Mouse (Mus musculus): ENCODE measurements around the gene Acsl1. TPM values are rescaled to one million over a fixed set of nuclear protein-coding genes. Genes with fewer than 3 reads are reported as not detected.

Gene Acsl1
- polyA plus RNA-seq, 1 experiment from 2014 or later = 16.1 TPM

DNA sequence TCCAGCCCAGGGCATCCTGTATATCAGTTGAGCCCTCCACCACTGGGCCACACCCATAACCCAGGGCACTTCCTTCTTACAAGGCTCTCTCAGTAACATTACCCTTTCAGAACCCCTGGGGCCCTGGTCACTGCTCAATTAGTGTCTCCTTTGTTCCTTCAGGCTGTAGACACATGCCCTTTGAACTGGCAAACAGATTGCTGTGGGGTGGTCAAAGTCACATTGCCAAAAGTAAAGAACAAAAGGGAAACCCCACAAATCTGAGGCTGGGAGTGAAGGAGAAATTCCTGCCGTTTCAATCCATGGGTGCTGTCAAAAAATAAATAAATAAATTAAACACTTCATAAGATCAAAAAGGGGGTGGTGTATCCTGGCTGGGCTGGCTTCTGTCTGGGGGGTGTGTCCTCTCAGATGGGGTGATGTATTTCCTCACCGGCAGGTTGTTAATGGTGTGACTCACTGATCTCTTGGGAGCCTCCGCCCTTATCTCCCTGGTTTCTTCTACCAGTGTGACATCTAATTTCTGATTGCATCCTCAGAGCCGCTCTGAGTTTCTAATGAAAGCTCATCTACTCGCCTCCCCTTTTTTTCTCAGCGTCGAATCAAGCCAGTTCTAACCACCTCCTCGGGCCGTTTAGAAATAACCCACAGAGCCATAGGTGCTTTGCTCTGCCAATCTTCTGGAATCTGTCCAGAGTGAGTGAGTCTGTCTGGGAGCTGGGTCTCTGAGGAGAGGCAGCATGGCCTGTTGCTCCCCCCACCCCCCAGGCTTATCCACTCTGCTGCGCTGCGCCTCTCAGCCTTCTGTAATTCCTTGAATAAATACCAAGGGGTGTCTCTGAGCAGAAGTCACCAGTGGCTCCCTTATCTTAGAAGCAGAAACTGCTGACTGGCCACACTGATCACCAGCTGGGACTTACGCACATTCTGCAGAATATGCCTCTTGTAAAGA, 24.6 kb upstream of the Acsl1 start:
- Histone ChIP-seq H3K27ac (ENCODE audit: low read depth, low read length) (no peak overlapping the region), H3K27me3 (ENCODE audit: control insufficient read depth, insufficient read depth, low read length) (no peaks in the 10 kb centered on the region), H3K9ac (ENCODE audit: low read depth, low read length) (no peak overlapping the region), H3K4me1 (ENCODE audit: control insufficient read depth, insufficient read depth, low read length) (peaks cover 4% of the 10 kb centered on the region; the same call in 1 of the 2 replicates), H3K36me3 (ENCODE audit: control insufficient read depth, insufficient read depth, low read length) (no peaks in the 10 kb centered on the region), H3K4me2 (replicated peaks; ENCODE audit: low read depth, low read length) (peak overlapping the region; percentile 4; the same call in 1 of the 2 replicates), H3K4me3 (ENCODE audit: low read length) (no peak overlapping the region), H3K9me3 (ENCODE audit: control insufficient read depth, low read length) (no peaks in the 10 kb centered on the region)
- WGBS = 27% methylated on average over 12 of the region's 12 CpGs
- no peak for ATAC-seq (ENCODE audit: low FRiP score, low TSS enrichment)

DNA sequence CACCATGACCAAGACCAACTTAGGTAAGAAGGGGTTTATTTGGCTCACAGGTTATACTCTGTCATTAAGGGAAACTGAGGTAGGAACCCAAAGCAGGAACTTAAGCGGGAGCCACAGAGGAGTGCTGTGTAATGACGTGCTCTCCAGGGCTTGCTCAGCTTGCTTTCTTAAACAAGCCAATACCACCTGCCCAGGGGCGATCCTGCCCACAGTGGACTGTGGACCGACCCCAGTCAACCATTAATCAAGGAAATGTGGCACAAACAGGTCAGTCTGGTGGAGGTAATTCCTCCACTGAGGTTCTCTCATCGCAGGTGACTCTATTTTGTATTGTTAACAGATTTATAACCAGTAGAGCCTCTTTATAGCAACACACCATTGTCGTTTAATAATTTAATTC, 23.5 kb upstream of the Acsl1 start:
- 0 out of 2 replicates have a peak, but pooled peaks have one; percentile 73 for ATAC-seq (ENCODE audit: low FRiP score, low TSS enrichment)
- no peak overlapping the region for H3K4me3 ChIP-seq (ENCODE audit: low read length)
- no peaks in the 10 kb centered on the region for H3K9me3 ChIP-seq (ENCODE audit: control insufficient read depth, low read length)
- H3K4me1 ChIP-seq (ENCODE audit: control insufficient read depth, insufficient read depth, low read length) = peaks cover 4% of the 10 kb centered on the region; the same call in 1 of the 2 replicates
- no peak overlapping the region for H3K9ac ChIP-seq (ENCODE audit: low read depth, low read length)
- H3K4me2 ChIP-seq (replicated peaks; ENCODE audit: low read depth, low read length) = no peak overlapping the region
- no peak overlapping the region for H3K27ac ChIP-seq (ENCODE audit: low read depth, low read length)
- WGBS = 71% methylated on average over 6 of the region's 6 CpGs
- H3K27me3 ChIP-seq (ENCODE audit: control insufficient read depth, insufficient read depth, low read length) = no peaks in the 10 kb centered on the region
- no peaks in the 10 kb centered on the region for H3K36me3 ChIP-seq (ENCODE audit: control insufficient read depth, insufficient read depth, low read length)

DNA sequence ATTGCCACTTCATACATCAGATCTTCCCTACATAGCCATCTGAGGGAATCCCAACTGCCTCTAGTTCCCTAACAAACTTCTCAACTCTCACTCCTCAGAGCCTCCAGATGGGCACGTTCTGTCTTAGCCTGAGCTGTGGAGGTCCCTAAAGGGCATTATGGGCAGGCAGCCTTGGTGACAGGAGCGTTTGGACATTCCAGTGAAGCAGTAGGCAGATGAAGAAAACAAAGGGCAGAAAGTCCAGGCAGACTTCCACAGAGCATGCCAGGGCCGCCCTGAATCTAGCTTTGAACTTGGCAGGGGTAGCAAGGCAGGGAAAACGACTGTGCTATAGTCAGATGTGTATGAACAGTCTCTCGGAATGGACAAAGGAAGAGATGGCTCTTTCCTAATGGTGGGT, 22.2 kb upstream of the Acsl1 start:
- Histone ChIP-seq H3K4me1 (ENCODE audit: control insufficient read depth, insufficient read depth, low read length) (peaks cover 4% of the 10 kb centered on the region; the same call in 1 of the 2 replicates), H3K27ac (ENCODE audit: low read depth, low read length) (no peak overlapping the region), H3K9me3 (ENCODE audit: control insufficient read depth, low read length) (0 out of 2 replicates have a peak, but pooled peaks cover under 1% of the 10 kb centered on the region), H3K4me3 (ENCODE audit: low read length) (no peak overlapping the region), H3K4me2 (replicated peaks; ENCODE audit: low read depth, low read length) (no peak overlapping the region), H3K27me3 (ENCODE audit: control insufficient read depth, insufficient read depth, low read length) (no peaks in the 10 kb centered on the region), H3K9ac (ENCODE audit: low read depth, low read length) (no peak overlapping the region), H3K36me3 (ENCODE audit: control insufficient read depth, insufficient read depth, low read length) (no peaks in the 10 kb centered on the region)
- WGBS = 86% methylated on average over 5 of the region's 5 CpGs
- ATAC-seq (ENCODE audit: low FRiP score, low TSS enrichment) = no peak

DNA sequence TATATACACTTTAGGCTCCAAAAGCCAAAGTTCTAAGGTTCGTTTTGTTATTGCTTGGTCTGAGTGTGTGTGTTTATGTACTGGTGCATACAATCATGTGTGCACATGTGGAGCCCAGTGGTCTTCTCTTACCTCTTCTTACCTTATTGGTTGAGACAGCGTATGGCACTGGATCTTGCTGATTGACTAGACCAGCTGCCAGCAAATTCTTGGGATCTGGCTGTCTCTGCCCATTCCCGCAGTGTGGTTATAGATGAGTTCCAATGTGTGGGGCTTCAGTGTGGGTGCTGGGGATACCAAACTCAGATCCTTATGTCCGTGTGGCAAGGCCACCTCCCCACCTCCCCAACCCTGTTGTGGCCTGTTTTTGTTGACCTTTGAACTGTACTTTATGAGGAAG, 21.8 kb upstream of the Acsl1 start:
- no peak overlapping the region for H3K4me3 ChIP-seq (ENCODE audit: low read length)
- H3K27me3 ChIP-seq (ENCODE audit: control insufficient read depth, insufficient read depth, low read length) = no peaks in the 10 kb centered on the region
- H3K9me3 ChIP-seq (ENCODE audit: control insufficient read depth, low read length) = peaks cover 5% of the 10 kb centered on the region; the same call in 1 of the 2 replicates
- no peak overlapping the region for H3K27ac ChIP-seq (ENCODE audit: low read depth, low read length)
- H3K4me2 ChIP-seq (replicated peaks; ENCODE audit: low read depth, low read length) = no peak overlapping the region
- no peak overlapping the region for H3K9ac ChIP-seq (ENCODE audit: low read depth, low read length)
- H3K4me1 ChIP-seq (ENCODE audit: control insufficient read depth, insufficient read depth, low read length) = peaks cover 4% of the 10 kb centered on the region; the same call in 1 of the 2 replicates
- ATAC-seq (ENCODE audit: low FRiP score, low TSS enrichment) = no peak
- H3K36me3 ChIP-seq (ENCODE audit: control insufficient read depth, insufficient read depth, low read length) = no peaks in the 10 kb centered on the region
- WGBS = 77% methylated on average over 4 of the region's 4 CpGs

DNA sequence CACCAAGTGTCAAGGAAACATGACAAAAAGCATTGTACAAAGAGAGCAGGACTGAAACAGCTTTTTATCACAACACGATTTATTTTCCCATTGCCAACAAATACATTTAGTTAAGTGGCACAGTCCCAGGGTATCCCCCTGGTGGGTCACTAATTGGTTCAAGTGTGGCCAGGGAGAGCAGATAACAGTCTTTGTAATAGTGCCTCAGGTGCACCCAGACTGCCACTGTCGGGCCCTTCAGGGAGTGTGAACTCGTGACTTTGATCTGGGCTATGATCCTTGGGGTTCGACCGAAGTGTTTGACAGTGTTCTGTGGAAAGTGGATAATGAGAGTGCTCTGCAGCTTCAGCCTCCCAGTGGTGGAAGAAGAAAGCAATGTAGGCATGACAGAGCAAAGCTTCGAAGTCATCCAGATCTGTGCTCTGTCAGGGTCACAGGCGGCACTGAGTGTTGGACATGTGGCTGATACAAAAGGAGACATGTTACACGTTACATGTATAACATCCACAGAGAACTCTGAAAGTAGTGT, 21.1 kb upstream of the Acsl1 start:
- H3K9ac ChIP-seq (ENCODE audit: low read depth, low read length) = no peak overlapping the region
- peaks cover 4% of the 10 kb centered on the region; the same call in 1 of the 2 replicates for H3K4me1 ChIP-seq (ENCODE audit: control insufficient read depth, insufficient read depth, low read length)
- H3K4me3 ChIP-seq (ENCODE audit: low read length) = no peak overlapping the region
- no peak overlapping the region for H3K4me2 ChIP-seq (replicated peaks; ENCODE audit: low read depth, low read length)
- no peak overlapping the region for H3K27ac ChIP-seq (ENCODE audit: low read depth, low read length)
- WGBS = 46% methylated on average over 8 of the region's 8 CpGs
- ATAC-seq (ENCODE audit: low FRiP score, low TSS enrichment) = no peak
- H3K27me3 ChIP-seq (ENCODE audit: control insufficient read depth, insufficient read depth, low read length) = no peaks in the 10 kb centered on the region
- H3K36me3 ChIP-seq (ENCODE audit: control insufficient read depth, insufficient read depth, low read length) = no peaks in the 10 kb centered on the region
- peaks cover 9% of the 10 kb centered on the region; the same call in 1 of the 2 replicates for H3K9me3 ChIP-seq (ENCODE audit: control insufficient read depth, low read length)

DNA sequence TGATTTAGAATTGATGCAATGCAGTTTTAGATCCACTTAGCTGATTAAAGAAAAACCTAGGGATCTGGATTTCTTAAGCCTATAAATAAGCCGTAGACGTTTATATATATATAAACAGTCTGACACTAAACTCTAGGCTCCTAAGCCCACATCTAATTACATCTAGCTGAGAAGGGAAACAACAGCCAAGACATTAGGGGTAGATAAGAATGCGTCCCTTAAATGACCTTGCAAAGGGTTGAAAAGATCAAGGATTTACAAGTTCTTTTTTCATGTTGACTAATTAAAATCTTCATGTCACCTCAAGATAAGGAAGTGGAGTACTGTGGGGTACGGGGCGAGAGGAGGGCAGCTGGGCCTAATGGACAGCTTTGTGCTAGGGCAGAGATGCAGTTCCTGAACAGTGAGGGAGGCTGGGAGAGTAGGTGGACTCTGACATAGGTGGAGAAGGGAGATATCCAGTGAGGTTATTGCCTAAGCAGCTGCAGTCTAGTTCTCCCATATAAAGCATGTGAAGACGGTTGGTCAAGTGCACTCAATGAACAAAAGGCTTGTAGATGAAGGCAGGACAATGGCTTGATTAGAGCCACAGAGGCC, 12.5 kb upstream of the Acsl1 start:
- 52% methylated on average over 6 of the region's 6 CpGs for WGBS
- Histone ChIP-seq H3K4me1 (ENCODE audit: control insufficient read depth, insufficient read depth, low read length) (no peaks in the 10 kb centered on the region), H3K27ac (ENCODE audit: low read depth, low read length) (no peak overlapping the region), H3K4me3 (ENCODE audit: low read length) (no peak overlapping the region), H3K9ac (ENCODE audit: low read depth, low read length) (no peak overlapping the region), H3K27me3 (ENCODE audit: control insufficient read depth, insufficient read depth, low read length) (no peaks in the 10 kb centered on the region), H3K36me3 (ENCODE audit: control insufficient read depth, insufficient read depth, low read length) (no peaks in the 10 kb centered on the region), H3K9me3 (ENCODE audit: control insufficient read depth, low read length) (peaks cover 9% of the 10 kb centered on the region; the same call in 1 of the 2 replicates), H3K4me2 (replicated peaks; ENCODE audit: low read depth, low read length) (no peak overlapping the region)
- no peak for ATAC-seq (ENCODE audit: low FRiP score, low TSS enrichment)

DNA sequence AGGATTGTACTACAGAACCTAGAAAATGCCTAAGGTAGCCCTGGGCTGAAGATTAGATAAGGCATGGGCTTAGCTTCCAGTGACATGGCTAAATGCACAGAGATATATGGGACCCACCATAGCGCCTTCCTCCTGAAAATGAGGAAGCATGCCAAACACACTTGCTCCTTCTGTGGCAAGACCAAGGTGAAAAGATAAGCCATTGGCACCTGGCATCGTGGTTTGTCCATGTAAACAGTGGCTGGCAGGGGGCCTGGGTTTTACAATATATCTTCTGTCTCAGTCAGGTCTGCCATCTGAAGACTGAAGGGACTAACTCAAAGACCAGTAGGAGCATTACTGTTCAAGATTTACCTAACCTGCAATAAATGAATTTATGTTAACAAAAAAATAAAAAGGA, 2.4 kb upstream of the Acsl1 start:
- no peak for ATAC-seq (ENCODE audit: low FRiP score, low TSS enrichment)
- 92% methylated on average over 2 of the region's 2 CpGs for WGBS
- H3K4me1 ChIP-seq (ENCODE audit: control insufficient read depth, insufficient read depth, low read length) = no peaks in the 10 kb centered on the region
- H3K27ac ChIP-seq (ENCODE audit: low read depth, low read length) = no peak overlapping the region
- no peak overlapping the region for H3K9ac ChIP-seq (ENCODE audit: low read depth, low read length)
- H3K27me3 ChIP-seq (ENCODE audit: control insufficient read depth, insufficient read depth, low read length) = no peaks in the 10 kb centered on the region
- H3K4me2 ChIP-seq (replicated peaks; ENCODE audit: low read depth, low read length) = no peak overlapping the region
- no peak overlapping the region for H3K4me3 ChIP-seq (ENCODE audit: low read length)
- no peaks in the 10 kb centered on the region for H3K9me3 ChIP-seq (ENCODE audit: control insufficient read depth, low read length)
- H3K36me3 ChIP-seq (ENCODE audit: control insufficient read depth, insufficient read depth, low read length) = no peaks in the 10 kb centered on the region

DNA sequence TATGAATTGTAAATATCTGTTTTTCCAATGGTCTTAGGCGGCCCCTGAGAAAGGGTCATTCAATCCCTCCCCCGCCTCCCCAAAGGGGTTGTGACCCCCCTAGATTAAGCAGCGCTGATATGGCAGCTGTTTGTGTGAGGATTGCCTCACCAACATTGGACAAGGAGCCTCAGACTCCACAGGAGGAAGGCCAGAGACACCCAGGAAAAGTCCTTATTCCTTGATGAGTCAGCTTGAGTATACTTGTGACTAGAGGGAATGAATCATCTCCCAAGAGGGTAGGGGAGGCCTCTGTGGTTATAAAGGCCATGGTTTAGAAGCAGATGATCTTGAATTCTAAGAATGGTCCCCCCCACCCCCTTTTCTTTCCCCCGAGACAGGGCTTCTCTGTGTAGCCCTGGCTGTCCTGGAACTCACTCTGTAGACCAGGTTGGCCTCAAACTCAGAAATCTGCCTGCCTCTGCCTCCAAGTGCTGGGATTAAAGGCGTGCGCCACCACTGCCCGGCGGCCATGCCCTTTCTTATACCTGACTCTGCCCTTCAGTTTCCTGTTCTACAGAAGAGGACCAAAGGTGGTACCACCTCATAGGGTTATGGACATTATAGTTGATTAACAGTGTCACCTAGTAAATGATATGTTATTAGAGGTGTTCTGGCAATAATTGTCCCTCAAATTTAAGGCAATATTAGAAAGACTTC, 1.6 kb upstream of the Acsl1 start:
- no peak overlapping the region for H3K27ac ChIP-seq (ENCODE audit: low read depth, low read length)
- H3K4me2 ChIP-seq (replicated peaks; ENCODE audit: low read depth, low read length) = no peak overlapping the region
- no peaks in the 10 kb centered on the region for H3K4me1 ChIP-seq (ENCODE audit: control insufficient read depth, insufficient read depth, low read length)
- no peak overlapping the region for H3K4me3 ChIP-seq (ENCODE audit: low read length)
- H3K36me3 ChIP-seq (ENCODE audit: control insufficient read depth, insufficient read depth, low read length) = no peaks in the 10 kb centered on the region
- ATAC-seq (ENCODE audit: low FRiP score, low TSS enrichment) = no peak
- WGBS = 93% methylated on average over 8 of the region's 8 CpGs
- H3K27me3 ChIP-seq (ENCODE audit: control insufficient read depth, insufficient read depth, low read length) = no peaks in the 10 kb centered on the region
- no peaks in the 10 kb centered on the region for H3K9me3 ChIP-seq (ENCODE audit: control insufficient read depth, low read length)
- no peak overlapping the region for H3K9ac ChIP-seq (ENCODE audit: low read depth, low read length)
